Mouse (Mus musculus) heart, postnatal 0 days (tissue): ENCODE measurements around the gene Tlr8. TPM values are rescaled to one million over a fixed set of nuclear protein-coding genes. Genes with fewer than 3 reads are reported as not detected.

Experiments
- ATAC-seq: fragments of 200-750 bp; cut with Nextera tagmentation; 2 replicates; pipeline ENCODE4 v1.8.0; 2017; ENCODE audit warnings: low read depth, moderate number of reproducible peaks, moderate library complexity; ENCODE audit not compliant: insufficient read depth
- DNase-seq: peaks from one replicate; pipeline ENCODE4 v3.0.0-alpha.2; 2016; ENCODE audit warnings: low spot score
- H3K27ac ChIP-seq: fragments of 300-500 bp; sonication (generic); 2 replicates; pipeline ENCODE4 v1.5.1; 2014; ENCODE audit warnings: low read depth, mild to moderate bottlenecking
- H3K27me3 ChIP-seq: fragments of 300-500 bp; sonication (generic); 2 replicates; pipeline ENCODE4 v1.6.1; 2014; ENCODE audit warnings: low read length, mixed read lengths; ENCODE audit not compliant: control insufficient read depth, insufficient read depth
- H3K36me3 ChIP-seq: fragments of 300-500 bp; sonication (generic); replicated peaks from 2 replicates; pipeline ENCODE4 v1.6.1; 2014; ENCODE audit warnings: low read length, mixed read lengths; ENCODE audit not compliant: control insufficient read depth, insufficient read depth
- H3K4me1 ChIP-seq: fragments of 300-500 bp; sonication (generic); 2 replicates; pipeline ENCODE4 v1.6.1; 2014; ENCODE audit warnings: antibody characterized with exemption; ENCODE audit not compliant: control insufficient read depth, insufficient read depth
- H3K4me2 ChIP-seq: fragments of 300-500 bp; sonication (generic); 2 replicates; pipeline ENCODE4 v1.6.1; 2014; ENCODE audit warnings: low read depth, mild to moderate bottlenecking, low read length, moderate library complexity
- H3K4me3 ChIP-seq: fragments of 300-500 bp; sonication (generic); 2 replicates; pipeline ENCODE4 v1.5.1; 2014; ENCODE audit warnings: low read depth, low read length
- H3K9ac ChIP-seq: fragments of 300-500 bp; sonication (generic); replicated peaks from 2 replicates; pipeline ENCODE4 v1.6.1; 2014; ENCODE audit warnings: low read depth, low read length, mixed read lengths
- H3K9me3 ChIP-seq: fragments of 300-500 bp; sonication (generic); replicated peaks from 2 replicates; pipeline ENCODE4 v1.6.1; 2016; ENCODE audit warnings: low read length; ENCODE audit not compliant: control insufficient read depth
- CTCF ChIP-seq: IDR thresholded peaks from 2 replicates; pipeline ENCODE4 v1.5.1; 2016; ENCODE audit warnings: antibody characterized with exemption, control low read depth, low read depth
- EP300 ChIP-seq: IDR thresholded peaks from 2 replicates; pipeline ENCODE4 v1.6.1; 2016; ENCODE audit warnings: antibody characterized with exemption, low read depth
- WGBS: fragments of 180-500 bp; shearing (Covaris S2); extraction: QIAGEN DNeasy Blood & Tissue Kit; methylation state at CpG from one replicate; pipeline ENCODE4 v1.1.7; 2014; 5-methylcytosine and 5-hydroxymethylcytosine counted together
- polyA plus RNA-seq: library from polyadenylated mRNA; unstranded; fragments of >200 nt; fragmentation: Nextera tagmentation; extraction: Ambion mirVana; gene quantifications from 2 replicates; pipeline ENCODE4 v1.2.1, GENCODE M21; 2015
- total RNA-seq: library from RNA; depleted of rRNA; stranded (reverse); fragments of >200 nt; gene quantifications from 2 replicates; pipeline ENCODE4 v1.2.3, GENCODE M21; 2014; ENCODE audit warnings: low replicate concordance

The Tlr8 gene
- total and polyA plus RNA-seq, 2 experiments from 2014 or later: 0.16 TPM; not detected in 1

GRCm38 (mm10) chrX:167227138-167227537, 37.0 kb downstream of the Tlr8 start:
- TF ChIP-seq EP300 (no peak), CTCF (no peak)
- DNase-seq (no peak), ATAC-seq (no peak)
- 80% methylated on average over 7 of the region's 7 CpGs for WGBS
- H3K9me3 ChIP-seq: no peaks in the 10 kb centered on the region
- H3K4me1 ChIP-seq: no peaks in the 10 kb centered on the region
- H3K36me3 ChIP-seq: no peaks in the 10 kb centered on the region
- no peak overlapping the region for H3K4me3 ChIP-seq
- H3K27me3 ChIP-seq: no peaks in the 10 kb centered on the region
- no peak overlapping the region for H3K4me2 ChIP-seq
- H3K27ac ChIP-seq: peak overlapping the region; percentile 15; the same call in 1 of the 2 replicates
- no peak overlapping the region for H3K9ac ChIP-seq

- ATAC-seq: no peak
- DNase-seq: no peak
- 86% methylated on average over 5 of the region's 5 CpGs for WGBS
- Histone ChIP-seq H3K9ac (no peak overlapping the region), H3K4me3 (no peak overlapping the region), H3K9me3 (no peaks in the 10 kb centered on the region), H3K4me2 (no peak overlapping the region), H3K4me1 (no peaks in the 10 kb centered on the region), H3K27me3 (no peaks in the 10 kb centered on the region), H3K27ac (peak overlapping the region; percentile 15; the same call in 1 of the 2 replicates), H3K36me3 (no peaks in the 10 kb centered on the region)
- TF ChIP-seq EP300 (no peak), CTCF (no peak)
Observed at GRCm38 (mm10) chrX:167226570-167226969, 37.6 kb downstream of the Tlr8 start.

GRCm38 (mm10) chrX:167212707-167213106, 51.4 kb downstream of the Tlr8 start:
- no peaks in the 10 kb centered on the region for H3K9me3 ChIP-seq
- H3K4me2 ChIP-seq: peak overlapping the region; percentile 34
- 26% methylated on average over 8 of the region's 8 CpGs for WGBS
- DNase-seq: peak; percentile 70
- H3K4me1 ChIP-seq: no peaks in the 10 kb centered on the region; the same call in 1 of the 2 replicates
- TF ChIP-seq EP300: no peak
- TF ChIP-seq CTCF: peak; percentile 59
- H3K4me3 ChIP-seq: no peak overlapping the region
- H3K9ac ChIP-seq: no peak overlapping the region
- H3K27me3 ChIP-seq: no peaks in the 10 kb centered on the region
- peak; percentile 66 for ATAC-seq
- H3K36me3 ChIP-seq: no peaks in the 10 kb centered on the region
- peak overlapping the region; percentile 34; the same call in 1 of the 2 replicates for H3K27ac ChIP-seq

- H3K4me2 ChIP-seq: no peak overlapping the region
- no peak overlapping the region for H3K4me3 ChIP-seq
- DNase-seq: no peak
- WGBS: 44% methylated on average over 9 of the region's 9 CpGs
- no peak overlapping the region for H3K9ac ChIP-seq
- 0 out of 2 replicates have a peak overlapping the region, but pooled peaks have one; percentile 34 for H3K27ac ChIP-seq
- ATAC-seq: no peak
- H3K9me3 ChIP-seq: no peaks in the 10 kb centered on the region
- 0 out of 2 replicates have a peak, but pooled peaks cover 3% of the 10 kb centered on the region for H3K36me3 ChIP-seq
- peaks cover 3% of the 10 kb centered on the region; the same call in 1 of the 2 replicates for H3K4me1 ChIP-seq
- H3K27me3 ChIP-seq: no peaks in the 10 kb centered on the region
- TF ChIP-seq CTCF: no peak
Observed at GRCm38 (mm10) chrX:167211871-167212555, 52.1 kb downstream of the Tlr8 start.

DNA sequence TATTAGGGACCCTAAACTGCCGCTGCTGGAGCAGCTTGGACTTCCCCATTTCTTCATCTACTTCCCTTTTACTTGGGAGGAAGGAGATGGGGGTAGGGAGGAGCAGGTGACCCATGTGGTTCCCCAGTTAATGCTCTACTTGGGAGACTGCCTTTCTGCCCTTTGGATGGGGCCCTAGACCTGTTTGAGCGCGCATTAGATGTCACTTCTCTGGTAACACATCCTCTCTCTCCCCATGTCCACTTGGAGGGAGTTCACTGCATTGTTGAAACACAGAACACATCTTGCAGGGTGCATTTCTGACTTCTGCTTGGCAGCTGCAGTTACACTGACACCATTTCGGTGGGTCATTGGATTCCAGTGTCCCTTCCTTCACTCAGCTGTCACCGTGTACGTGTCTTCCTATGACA, 53.8 kb downstream of the Tlr8 start:
- Histone ChIP-seq H3K9me3 (no peaks in the 10 kb centered on the region), H3K9ac (no peak overlapping the region; the same call in 1 of the 2 replicates), H3K4me1 (peaks cover 3% of the 10 kb centered on the region; the same call in 1 of the 2 replicates), H3K4me3 (peak overlapping the region; percentile 76), H3K27me3 (no peaks in the 10 kb centered on the region), H3K27ac (peak overlapping the region; percentile 89), H3K36me3 (peaks cover 9% of the 10 kb centered on the region; the same call in 1 of the 2 replicates), H3K4me2 (peak overlapping the region; percentile 63)
- 17% methylated on average over 6 of the region's 6 CpGs for WGBS
- TF ChIP-seq CTCF: no peak
- DNase-seq: peak; percentile 22
- no peak for ATAC-seq

GRCm38 (mm10) chrX:167209828-167210227, 54.3 kb downstream of the Tlr8 start:
- no peaks in the 10 kb centered on the region for H3K9me3 ChIP-seq
- peaks cover 3% of the 10 kb centered on the region; the same call in 1 of the 2 replicates for H3K4me1 ChIP-seq
- H3K4me2 ChIP-seq: peak overlapping the region; percentile 63
- peak overlapping the region; percentile 76 for H3K4me3 ChIP-seq
- H3K9ac ChIP-seq: peak overlapping the region; percentile 93
- H3K27ac ChIP-seq: peak overlapping the region; percentile 89
- H3K36me3 ChIP-seq: peaks cover 9% of the 10 kb centered on the region; the same call in 1 of the 2 replicates
- H3K27me3 ChIP-seq: no peaks in the 10 kb centered on the region
- DNase-seq: no peak
- ATAC-seq: no peak
- TF ChIP-seq EP300 (no peak), CTCF (no peak)
- WGBS: 54% methylated on average over 8 of the region's 8 CpGs
